Mouse (Mus musculus): ENCODE measurements at regions not wholly inside any gene's neighbourhood (a gene's known extent, or its start where the extent isn't known, plus 50 kb on each side); places are given as distances from the start of the nearest gene placed in this dataset.
A peak's percentile ranks its signal among the peaks of the same experiment; 100 is the strongest.

- no peaks in the 10 kb centered on the region for H3K9me3 ChIP-seq (replicated peaks; ENCODE audit: control insufficient read depth, low read length)
- no peaks in the 10 kb centered on the region for H3K27me3 ChIP-seq (replicated peaks; ENCODE audit: control insufficient read depth, insufficient read depth, low read length)
- H3K36me3 ChIP-seq (ENCODE audit: control insufficient read depth, insufficient read depth, low read length): no peaks in the 10 kb centered on the region
- DNase-seq (ENCODE audit: low spot score) (peak; percentile 28), ATAC-seq (no peak)
- no peak overlapping the region for H3K27ac ChIP-seq (ENCODE audit: low read depth, low read length)
- H3K9ac ChIP-seq (ENCODE audit: low read length): no peak overlapping the region
- 41% methylated on average over 5 of the region's 6 CpGs for WGBS
- H3K4me1 ChIP-seq (ENCODE audit: control insufficient read depth, insufficient read depth, low read length): peaks cover 8% of the 10 kb centered on the region
- no peak overlapping the region for H3K4me2 ChIP-seq (ENCODE audit: low read length)
- H3K4me3 ChIP-seq (ENCODE audit: low read depth, low read length): no peak overlapping the region
Observed at GRCm38 (mm10) chrX:11663187-11663829, 335.7 kb downstream of the H2al1j start.

- peak; percentile 76 for DNase-seq (ENCODE audit: low spot score)
- WGBS: 26% methylated on average over 27 of the region's 68 CpGs
- Histone ChIP-seq H3K4me3 (ENCODE audit: low read depth, low read length) (peak overlapping the region; percentile 32), H3K27ac (ENCODE audit: low read depth, low read length) (peak overlapping the region; percentile 87), H3K9ac (ENCODE audit: low read length) (peak overlapping the region; percentile 75), H3K4me1 (ENCODE audit: control insufficient read depth, insufficient read depth, low read length) (peaks cover 8% of the 10 kb centered on the region), H3K9me3 (replicated peaks; ENCODE audit: control insufficient read depth, low read length) (no peaks in the 10 kb centered on the region), H3K4me2 (ENCODE audit: low read length) (peak overlapping the region; percentile 51), H3K36me3 (ENCODE audit: control insufficient read depth, insufficient read depth, low read length) (no peaks in the 10 kb centered on the region), H3K27me3 (replicated peaks; ENCODE audit: control insufficient read depth, insufficient read depth, low read length) (no peaks in the 10 kb centered on the region)
- ATAC-seq: peak; percentile 92
Observed at GRCm38 (mm10) chrX:11664330-11665061, 336.9 kb downstream of the H2al1j start.

DNA sequence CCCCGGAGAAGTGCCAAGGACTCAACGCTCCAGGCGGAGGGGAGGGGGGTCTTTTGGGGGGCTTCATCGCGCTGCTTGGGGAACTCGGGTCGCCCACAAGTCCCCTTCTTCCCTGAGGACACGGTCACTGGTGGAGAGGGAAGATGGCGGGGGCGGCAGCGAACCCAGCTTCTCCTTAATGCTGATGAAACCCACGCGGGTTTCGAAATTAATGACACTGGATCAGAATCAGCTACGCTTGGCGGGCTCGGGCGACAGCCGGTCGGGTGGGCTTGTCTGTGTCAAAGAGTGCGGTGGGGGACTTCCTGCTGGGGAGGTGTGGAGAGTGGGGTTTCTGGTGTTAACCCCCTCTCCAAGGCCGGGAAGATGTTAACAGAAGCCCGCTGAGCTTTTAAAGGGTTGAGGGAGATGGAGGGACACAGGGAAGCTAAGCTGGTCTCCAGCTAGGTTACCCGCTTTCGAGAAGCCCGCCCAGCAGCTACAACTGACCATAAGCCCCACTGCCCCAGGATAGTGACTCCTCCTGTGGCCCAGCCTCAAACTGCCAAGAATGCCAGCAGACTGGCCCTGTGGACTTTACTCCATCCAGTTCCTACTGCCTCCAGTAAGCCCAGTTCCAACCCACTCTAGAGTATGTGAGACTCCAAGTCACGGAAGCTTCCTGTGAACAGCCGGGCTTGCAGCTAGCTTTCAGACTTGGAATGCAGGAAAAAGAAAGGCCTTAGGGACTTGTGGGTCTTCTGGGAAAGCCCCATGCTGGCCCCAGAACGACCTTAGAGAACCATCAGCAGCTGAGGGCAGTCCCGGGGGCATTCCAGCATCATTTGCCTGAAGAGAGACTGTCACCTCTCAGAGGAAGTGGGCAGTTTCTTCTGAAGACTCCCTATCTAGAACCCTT lies 337.7 kb downstream of the H2al1j start:
- Histone ChIP-seq H3K9ac (ENCODE audit: low read length) (peak overlapping the region; percentile 75), H3K27ac (ENCODE audit: low read depth, low read length) (peak overlapping the region; percentile 87), H3K36me3 (ENCODE audit: control insufficient read depth, insufficient read depth, low read length) (no peaks in the 10 kb centered on the region), H3K4me1 (ENCODE audit: control insufficient read depth, insufficient read depth, low read length) (peaks cover 8% of the 10 kb centered on the region), H3K27me3 (replicated peaks; ENCODE audit: control insufficient read depth, insufficient read depth, low read length) (no peaks in the 10 kb centered on the region), H3K4me3 (ENCODE audit: low read depth, low read length) (peak overlapping the region; percentile 32), H3K4me2 (ENCODE audit: low read length) (peak overlapping the region; percentile 51), H3K9me3 (replicated peaks; ENCODE audit: control insufficient read depth, low read length) (no peaks in the 10 kb centered on the region)
- 31% methylated on average over 30 of the region's 30 CpGs for WGBS
- DNase-seq (ENCODE audit: low spot score): no peak
- ATAC-seq: peak; percentile 1; the same call in 1 of the 2 replicates

DNA sequence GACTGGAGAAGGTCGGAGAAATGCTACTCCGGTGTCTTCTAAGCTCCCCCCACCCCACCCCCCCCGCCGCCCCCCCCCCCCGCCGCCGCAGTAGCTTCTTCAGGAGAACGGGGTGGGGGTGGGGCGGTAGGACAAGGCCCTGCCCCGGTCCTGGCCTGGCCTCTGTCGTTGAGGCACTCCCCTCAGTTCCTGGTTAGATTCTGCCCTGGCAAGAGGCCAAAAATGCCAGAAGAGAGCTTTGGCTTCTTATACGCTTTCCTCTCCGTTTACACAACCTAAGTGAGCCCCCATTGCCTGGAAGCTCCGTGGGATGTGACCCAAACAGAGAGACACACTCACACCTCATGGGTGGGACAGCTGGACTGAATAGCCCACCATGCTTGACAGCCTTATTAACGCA lies 338.9 kb downstream of the H2al1j start:
- no peak for ATAC-seq
- H3K9ac ChIP-seq (ENCODE audit: low read length): no peak overlapping the region
- no peaks in the 10 kb centered on the region for H3K9me3 ChIP-seq (replicated peaks; ENCODE audit: control insufficient read depth, low read length)
- H3K27ac ChIP-seq (ENCODE audit: low read depth, low read length): no peak overlapping the region
- no peak overlapping the region for H3K4me3 ChIP-seq (ENCODE audit: low read depth, low read length)
- no peak overlapping the region for H3K4me2 ChIP-seq (ENCODE audit: low read length)
- H3K27me3 ChIP-seq (replicated peaks; ENCODE audit: control insufficient read depth, insufficient read depth, low read length): no peaks in the 10 kb centered on the region
- H3K4me1 ChIP-seq (ENCODE audit: control insufficient read depth, insufficient read depth, low read length): peaks cover 8% of the 10 kb centered on the region
- H3K36me3 ChIP-seq (ENCODE audit: control insufficient read depth, insufficient read depth, low read length): no peaks in the 10 kb centered on the region
- WGBS: 24% methylated on average over 9 of the region's 15 CpGs
- DNase-seq (ENCODE audit: low spot score): peak; percentile 33

DNA sequence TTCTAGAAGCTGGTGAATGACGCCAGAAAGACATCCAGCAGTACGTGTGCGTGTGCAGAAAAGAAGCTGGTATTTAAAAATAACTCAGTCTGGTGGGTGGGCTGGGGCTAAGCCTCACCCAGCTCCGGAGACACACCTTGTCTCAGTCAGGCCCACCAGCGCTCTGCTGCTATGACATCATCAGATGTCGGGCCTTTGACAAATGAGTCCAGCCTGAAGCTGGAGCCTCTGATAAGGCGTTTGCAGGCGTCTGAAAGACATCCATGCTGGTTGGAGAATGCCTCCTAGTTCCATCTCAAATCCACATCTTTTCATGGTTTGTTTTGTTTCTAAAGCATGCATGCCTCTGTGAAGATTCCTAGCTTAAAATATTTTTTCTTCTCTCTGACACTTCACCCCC lies 344.2 kb downstream of the H2al1j start:
- Histone ChIP-seq H3K4me1 (ENCODE audit: control insufficient read depth, insufficient read depth, low read length) (no peaks in the 10 kb centered on the region), H3K9ac (ENCODE audit: low read length) (no peak overlapping the region), H3K36me3 (ENCODE audit: control insufficient read depth, insufficient read depth, low read length) (no peaks in the 10 kb centered on the region), H3K27ac (ENCODE audit: low read depth, low read length) (no peak overlapping the region), H3K27me3 (replicated peaks; ENCODE audit: control insufficient read depth, insufficient read depth, low read length) (0 out of 2 replicates have a peak, but pooled peaks cover 3% of the 10 kb centered on the region), H3K4me2 (ENCODE audit: low read length) (no peak overlapping the region), H3K9me3 (replicated peaks; ENCODE audit: control insufficient read depth, low read length) (no peaks in the 10 kb centered on the region), H3K4me3 (ENCODE audit: low read depth, low read length) (no peak overlapping the region)
- DNase-seq (ENCODE audit: low spot score) (no peak), ATAC-seq (no peak)
- 67% methylated on average over 8 of the region's 8 CpGs for WGBS

GRCm38 (mm10) chrX:11678086-11678485 lies 350.5 kb downstream of the H2al1j start:
- H3K36me3 ChIP-seq (ENCODE audit: control insufficient read depth, insufficient read depth, low read length): no peaks in the 10 kb centered on the region
- H3K4me1 ChIP-seq (ENCODE audit: control insufficient read depth, insufficient read depth, low read length): no peaks in the 10 kb centered on the region
- WGBS: 75% methylated on average over 2 of the region's 2 CpGs
- H3K9me3 ChIP-seq (replicated peaks; ENCODE audit: control insufficient read depth, low read length): no peaks in the 10 kb centered on the region
- no peak overlapping the region for H3K4me2 ChIP-seq (ENCODE audit: low read length)
- H3K9ac ChIP-seq (ENCODE audit: low read length): no peak overlapping the region
- DNase-seq (ENCODE audit: low spot score) (no peak), ATAC-seq (no peak)
- no peak overlapping the region for H3K4me3 ChIP-seq (ENCODE audit: low read depth, low read length)
- H3K27me3 ChIP-seq (replicated peaks; ENCODE audit: control insufficient read depth, insufficient read depth, low read length): 0 out of 2 replicates have a peak, but pooled peaks cover 3% of the 10 kb centered on the region
- H3K27ac ChIP-seq (ENCODE audit: low read depth, low read length): no peak overlapping the region

GRCm38 (mm10) chrX:11681274-11681673 lies 353.7 kb downstream of the H2al1j start:
- 87% methylated on average over 2 of the region's 2 CpGs for WGBS
- Histone ChIP-seq H3K27ac (ENCODE audit: low read depth, low read length) (no peak overlapping the region), H3K4me1 (ENCODE audit: control insufficient read depth, insufficient read depth, low read length) (no peaks in the 10 kb centered on the region), H3K4me3 (ENCODE audit: low read depth, low read length) (no peak overlapping the region), H3K9ac (ENCODE audit: low read length) (no peak overlapping the region), H3K36me3 (ENCODE audit: control insufficient read depth, insufficient read depth, low read length) (no peaks in the 10 kb centered on the region), H3K4me2 (ENCODE audit: low read length) (no peak overlapping the region), H3K27me3 (replicated peaks; ENCODE audit: control insufficient read depth, insufficient read depth, low read length) (no peaks in the 10 kb centered on the region), H3K9me3 (replicated peaks; ENCODE audit: control insufficient read depth, low read length) (no peaks in the 10 kb centered on the region)
- DNase-seq (ENCODE audit: low spot score) (no peak), ATAC-seq (no peak)

- Histone ChIP-seq H3K4me2 (ENCODE audit: low read length) (peak overlapping the region; percentile 28; the same call in 1 of the 2 replicates), H3K4me3 (ENCODE audit: low read depth, low read length) (no peak overlapping the region), H3K9me3 (replicated peaks; ENCODE audit: control insufficient read depth, low read length) (no peaks in the 10 kb centered on the region), H3K27ac (ENCODE audit: low read depth, low read length) (peak overlapping the region; percentile 21; the same call in 1 of the 2 replicates), H3K9ac (ENCODE audit: low read length) (no peak overlapping the region), H3K36me3 (ENCODE audit: control insufficient read depth, insufficient read depth, low read length) (no peaks in the 10 kb centered on the region), H3K27me3 (replicated peaks; ENCODE audit: control insufficient read depth, insufficient read depth, low read length) (no peaks in the 10 kb centered on the region), H3K4me1 (ENCODE audit: control insufficient read depth, insufficient read depth, low read length) (peaks cover 4% of the 10 kb centered on the region)
- peak; percentile 40; the same call in 1 of the 2 replicates for ATAC-seq
- 51% methylated on average over 18 of the region's 18 CpGs for WGBS
- peak; percentile 38 for DNase-seq (ENCODE audit: low spot score)
Observed at GRCm38 (mm10) chrX:11689989-11690405, 362.4 kb downstream of the H2al1j start.

Data from forebrain, embryonic 14.5 days (tissue).